Mouse (Mus musculus) urinary bladder, postnatal 10 days (tissue): ENCODE data around the gene Gm17267.
"Not testable (repeated sequence)": the region's sequence is repeated elsewhere in the genome, so short reads cannot be mapped to it uniquely, and the experiment has no call there.

ENCODE experiments used
- DNase-seq: peaks from one replicate; pipeline ENCODE4 v3.0.0; 2022; ENCODE audit warnings: low spot score

The Gm17267 gene

DNA sequence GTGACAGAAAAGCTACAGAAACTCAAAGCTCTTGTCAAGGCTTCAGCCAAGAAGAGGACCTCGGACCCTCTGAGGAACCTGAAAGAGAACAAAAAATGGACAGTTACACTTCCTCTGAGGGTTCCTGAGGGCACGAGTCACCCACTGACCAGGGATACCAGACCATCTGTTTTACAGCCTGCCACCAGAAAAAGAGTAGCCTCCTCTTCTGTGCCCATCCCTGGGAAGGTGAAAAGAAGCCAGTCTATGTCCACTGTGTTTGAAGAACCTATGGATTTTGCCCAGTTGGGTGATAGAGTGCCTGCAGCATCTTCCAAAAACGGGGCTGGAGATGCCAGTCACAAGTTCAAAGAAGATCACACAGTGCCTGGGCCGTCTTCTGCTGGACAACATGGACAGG is at the start of gene Gm17267:
Gm17267 (plus strand) TSS at position 301 of the 400 bp plus-strand sequence.
- not testable (repeated sequence) for DNase-seq
